Mouse (Mus musculus): ENCODE results near the gene Hs1bp3. TPM values are rescaled to one million over a fixed set of nuclear protein-coding genes. Genes with fewer than 3 reads are reported as not detected.

Hs1bp3 gene
- polyA plus RNA-seq, 1 experiment from 2014 or later, result 30.3 TPM

DNA sequence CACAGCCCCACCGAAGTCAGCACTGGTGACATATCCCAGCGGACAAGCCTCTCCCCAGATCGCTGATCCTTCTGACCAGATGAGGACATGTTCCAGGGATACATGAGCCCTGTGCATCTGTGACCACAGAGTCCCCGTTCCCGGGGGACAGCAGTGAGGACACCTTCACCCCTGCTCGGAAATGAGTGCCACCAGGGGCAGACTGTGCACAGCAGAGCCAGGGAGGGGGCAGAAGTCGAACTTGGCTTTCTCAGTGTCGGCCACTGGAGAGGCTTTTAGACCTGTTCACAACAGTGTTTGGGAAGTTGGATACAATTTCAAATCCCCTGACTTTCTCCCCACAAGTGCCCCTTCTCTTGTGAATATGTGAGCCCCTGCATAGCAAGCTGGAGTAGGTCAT lies 23.7 kb upstream of the Hs1bp3 start:
- Histone ChIP-seq H3K36me3 (ENCODE audit: control insufficient read depth, insufficient read depth, low read length) (no peaks in the 10 kb centered on the region), H3K27ac (ENCODE audit: low read length) (no peak overlapping the region), H3K27me3 (replicated peaks; ENCODE audit: control insufficient read depth, insufficient read depth, low read length) (no peaks in the 10 kb centered on the region; the same call in 1 of the 2 replicates), H3K9me3 (ENCODE audit: control insufficient read depth, low read length) (no peaks in the 10 kb centered on the region), H3K4me3 (ENCODE audit: low read length) (no peak overlapping the region), H3K4me1 (ENCODE audit: control insufficient read depth, insufficient read depth, low read length) (no peaks in the 10 kb centered on the region), H3K4me2 (ENCODE audit: low read depth, low read length) (no peak overlapping the region), H3K9ac (ENCODE audit: low read depth, low read length) (no peak overlapping the region)
- WGBS, result 92% methylated on average over 8 of the region's 8 CpGs
- ATAC-seq, result no peak

GRCm38 (mm10) chr12:8291157-8291853 lies 21.9 kb upstream of the Hs1bp3 start:
- ATAC-seq, result no peak
- no peaks in the 10 kb centered on the region for H3K9me3 ChIP-seq (ENCODE audit: control insufficient read depth, low read length)

DNA sequence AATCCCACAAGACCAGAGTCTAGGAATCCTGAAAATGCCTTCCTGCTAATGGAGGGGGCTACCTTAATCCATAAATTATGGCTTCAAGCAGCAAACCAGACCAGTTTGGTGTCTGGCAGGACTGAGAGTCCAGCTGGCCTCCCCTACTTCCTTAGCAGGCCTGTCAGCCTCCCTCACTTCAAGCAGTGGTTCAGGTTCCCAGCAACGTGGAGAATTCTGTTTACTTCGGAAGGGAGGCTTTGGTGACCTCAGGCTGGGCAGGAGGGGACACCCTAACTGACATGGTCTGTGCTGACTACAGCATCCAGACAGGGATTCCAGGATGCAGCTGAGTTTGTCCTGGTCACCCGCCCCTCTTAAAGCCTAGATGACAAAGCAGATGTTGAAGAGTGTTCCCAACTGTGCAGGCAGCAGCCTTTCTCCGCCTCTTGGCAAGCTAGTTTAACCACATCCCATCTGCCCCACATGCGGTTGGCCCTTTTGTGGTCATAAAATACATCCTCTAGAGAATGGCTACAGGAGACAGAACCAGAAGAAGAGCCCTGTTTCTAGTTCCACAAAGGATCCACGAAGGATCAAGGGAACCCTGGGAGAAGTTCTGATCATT lies 17.8 kb upstream of the Hs1bp3 start:
- Histone ChIP-seq H3K4me3 (ENCODE audit: low read length) (no peak overlapping the region), H3K9me3 (ENCODE audit: control insufficient read depth, low read length) (no peaks in the 10 kb centered on the region), H3K4me1 (ENCODE audit: control insufficient read depth, insufficient read depth, low read length) (peaks cover 10% of the 10 kb centered on the region), H3K27me3 (replicated peaks; ENCODE audit: control insufficient read depth, insufficient read depth, low read length) (peaks cover 39% of the 10 kb centered on the region), H3K9ac (ENCODE audit: low read depth, low read length) (no peak overlapping the region), H3K4me2 (ENCODE audit: low read depth, low read length) (no peak overlapping the region), H3K27ac (ENCODE audit: low read length) (no peak overlapping the region), H3K36me3 (ENCODE audit: control insufficient read depth, insufficient read depth, low read length) (no peaks in the 10 kb centered on the region)
- 42% methylated on average over 6 of the region's 6 CpGs for whole genome bisulfite sequencing
- ATAC-seq, result no peak

More at GRCm38 (mm10) chr12:8291157-8291853, 21.9 kb upstream of the Hs1bp3 start:
- no peak overlapping the region for H3K4me3 ChIP-seq (ENCODE audit: low read length)
- H3K9ac ChIP-seq (ENCODE audit: low read depth, low read length), result no peak overlapping the region
- 66% methylated on average over 15 of the region's 15 CpGs for WGBS
- H3K4me2 ChIP-seq (ENCODE audit: low read depth, low read length), result no peak overlapping the region
- H3K27ac ChIP-seq (ENCODE audit: low read length), result no peak overlapping the region
- H3K27me3 ChIP-seq (replicated peaks; ENCODE audit: control insufficient read depth, insufficient read depth, low read length), result no peaks in the 10 kb centered on the region; the same call in none of the 2 replicates
- H3K36me3 ChIP-seq (ENCODE audit: control insufficient read depth, insufficient read depth, low read length), result no peaks in the 10 kb centered on the region
- no peaks in the 10 kb centered on the region for H3K4me1 ChIP-seq (ENCODE audit: control insufficient read depth, insufficient read depth, low read length)

GRCm38 (mm10) chr12:8296154-8296553 lies 17.1 kb upstream of the Hs1bp3 start:
- ATAC-seq, result no peak
- H3K27ac ChIP-seq (ENCODE audit: low read length), result no peak overlapping the region
- no peak overlapping the region for H3K4me3 ChIP-seq (ENCODE audit: low read length)
- H3K4me2 ChIP-seq (ENCODE audit: low read depth, low read length), result no peak overlapping the region
- peaks cover 47% of the 10 kb centered on the region for H3K27me3 ChIP-seq (replicated peaks; ENCODE audit: control insufficient read depth, insufficient read depth, low read length)
- WGBS, result 88% methylated on average over 2 of the region's 2 CpGs
- H3K9me3 ChIP-seq (ENCODE audit: control insufficient read depth, low read length), result no peaks in the 10 kb centered on the region
- no peaks in the 10 kb centered on the region for H3K36me3 ChIP-seq (ENCODE audit: control insufficient read depth, insufficient read depth, low read length)
- H3K4me1 ChIP-seq (ENCODE audit: control insufficient read depth, insufficient read depth, low read length), result peaks cover 10% of the 10 kb centered on the region
- no peak overlapping the region for H3K9ac ChIP-seq (ENCODE audit: low read depth, low read length)

DNA sequence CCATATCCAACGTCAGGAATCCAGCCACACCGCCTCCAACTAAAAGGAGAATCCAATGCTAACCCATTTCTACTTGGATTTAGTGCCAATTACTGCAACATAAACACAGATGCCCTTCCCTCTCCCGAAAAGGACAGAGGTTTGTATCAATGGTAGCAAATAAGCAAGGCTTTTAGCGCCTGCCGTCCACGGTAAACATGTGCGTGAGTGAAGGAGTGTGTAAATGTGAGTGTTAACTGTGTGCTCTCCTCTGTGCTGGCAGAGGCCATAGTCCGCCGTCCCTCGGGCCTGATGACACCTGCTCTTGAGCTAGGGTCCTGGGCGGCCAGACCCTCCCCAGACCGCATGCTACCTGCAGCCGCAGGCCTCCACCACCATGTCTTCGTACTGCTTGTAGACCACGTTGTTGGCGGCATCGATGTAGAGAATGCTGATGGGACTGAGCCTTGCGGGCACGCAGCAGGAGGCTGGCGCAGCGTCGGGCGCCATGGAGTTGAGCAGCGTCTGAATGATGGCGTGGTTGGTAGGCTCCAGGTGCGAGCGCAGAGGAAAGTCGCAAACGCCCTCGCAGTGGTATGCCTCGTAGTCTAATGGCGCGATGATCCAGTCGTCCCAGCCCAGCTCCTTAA lies 15.5 kb upstream of the Hs1bp3 start:
- no peaks in the 10 kb centered on the region for H3K9me3 ChIP-seq (ENCODE audit: control insufficient read depth, low read length)
- H3K27me3 ChIP-seq (replicated peaks; ENCODE audit: control insufficient read depth, insufficient read depth, low read length), result peaks cover 62% of the 10 kb centered on the region
- WGBS, result 5% methylated on average over 34 of the region's 34 CpGs
- peak overlapping the region; percentile 73 for H3K4me2 ChIP-seq (ENCODE audit: low read depth, low read length)
- H3K27ac ChIP-seq (ENCODE audit: low read length), result no peak overlapping the region
- H3K36me3 ChIP-seq (ENCODE audit: control insufficient read depth, insufficient read depth, low read length), result no peaks in the 10 kb centered on the region
- H3K4me1 ChIP-seq (ENCODE audit: control insufficient read depth, insufficient read depth, low read length), result peaks cover 21% of the 10 kb centered on the region
- H3K9ac ChIP-seq (ENCODE audit: low read depth, low read length), result no peak overlapping the region
- peak overlapping the region; percentile 49 for H3K4me3 ChIP-seq (ENCODE audit: low read length)
- no peak for ATAC-seq

GRCm38 (mm10) chr12:8298361-8299142 lies 14.7 kb upstream of the Hs1bp3 start:
- H3K36me3 ChIP-seq (ENCODE audit: control insufficient read depth, insufficient read depth, low read length), result no peaks in the 10 kb centered on the region
- peak overlapping the region; percentile 49 for H3K4me3 ChIP-seq (ENCODE audit: low read length)
- peaks cover 21% of the 10 kb centered on the region for H3K4me1 ChIP-seq (ENCODE audit: control insufficient read depth, insufficient read depth, low read length)
- H3K4me2 ChIP-seq (ENCODE audit: low read depth, low read length), result peak overlapping the region; percentile 73
- H3K27ac ChIP-seq (ENCODE audit: low read length), result no peak overlapping the region
- 2% methylated on average over 85 of the region's 85 CpGs for WGBS
- no peaks in the 10 kb centered on the region for H3K9me3 ChIP-seq (ENCODE audit: control insufficient read depth, low read length)
- no peak for ATAC-seq
- peaks cover 70% of the 10 kb centered on the region for H3K27me3 ChIP-seq (replicated peaks; ENCODE audit: control insufficient read depth, insufficient read depth, low read length)
- no peak overlapping the region for H3K9ac ChIP-seq (ENCODE audit: low read depth, low read length)

- H3K9me3 ChIP-seq (ENCODE audit: control insufficient read depth, low read length), result no peaks in the 10 kb centered on the region
- H3K4me3 ChIP-seq (ENCODE audit: low read length), result no peak overlapping the region
- no peak overlapping the region for H3K9ac ChIP-seq (ENCODE audit: low read depth, low read length)
- H3K4me1 ChIP-seq (ENCODE audit: control insufficient read depth, insufficient read depth, low read length), result peaks cover 21% of the 10 kb centered on the region
- no peak overlapping the region for H3K4me2 ChIP-seq (ENCODE audit: low read depth, low read length)
- no peak for ATAC-seq
- no peak overlapping the region for H3K27ac ChIP-seq (ENCODE audit: low read length)
- WGBS, result 10% methylated on average over 34 of the region's 34 CpGs
- peaks cover 78% of the 10 kb centered on the region for H3K27me3 ChIP-seq (replicated peaks; ENCODE audit: control insufficient read depth, insufficient read depth, low read length)
- no peaks in the 10 kb centered on the region for H3K36me3 ChIP-seq (ENCODE audit: control insufficient read depth, insufficient read depth, low read length)
Measured at GRCm38 (mm10) chr12:8299143-8300110, 13.8 kb upstream of the Hs1bp3 start.

DNA sequence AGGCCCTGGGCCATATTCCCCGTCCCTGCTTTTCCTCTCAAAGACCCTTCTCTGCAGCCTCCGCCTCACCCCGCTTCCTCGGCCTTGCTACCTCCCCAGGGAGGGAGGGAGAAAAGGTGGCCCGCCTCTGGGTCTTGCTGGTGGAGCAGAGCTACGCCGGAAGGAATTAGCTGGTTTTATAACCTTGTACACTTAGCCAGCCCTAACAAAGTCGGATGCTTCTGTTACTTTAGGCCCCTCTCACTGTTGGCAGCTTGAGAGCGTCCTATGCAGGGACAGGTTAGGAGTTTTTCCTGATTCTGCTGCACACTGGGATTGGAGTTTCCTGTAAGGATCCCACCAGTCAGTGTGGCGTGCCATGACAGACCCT lies 13.1 kb upstream of the Hs1bp3 start:
- no peak for ATAC-seq
- H3K4me3 ChIP-seq (ENCODE audit: low read length), result no peak overlapping the region
- no peaks in the 10 kb centered on the region for H3K36me3 ChIP-seq (ENCODE audit: control insufficient read depth, insufficient read depth, low read length)
- H3K4me2 ChIP-seq (ENCODE audit: low read depth, low read length), result no peak overlapping the region
- no peak overlapping the region for H3K9ac ChIP-seq (ENCODE audit: low read depth, low read length)
- peaks cover 82% of the 10 kb centered on the region for H3K27me3 ChIP-seq (replicated peaks; ENCODE audit: control insufficient read depth, insufficient read depth, low read length)
- no peak overlapping the region for H3K27ac ChIP-seq (ENCODE audit: low read length)
- peaks cover 21% of the 10 kb centered on the region for H3K4me1 ChIP-seq (ENCODE audit: control insufficient read depth, insufficient read depth, low read length)
- H3K9me3 ChIP-seq (ENCODE audit: control insufficient read depth, low read length), result no peaks in the 10 kb centered on the region
- WGBS, result 35% methylated on average over 10 of the region's 10 CpGs

Measured in intestine, embryonic 16.5 days (tissue).